Mouse (Mus musculus): ENCODE results near the gene Amotl1. TPM values are rescaled to one million over a fixed set of nuclear protein-coding genes. Genes with fewer than 3 reads are reported as not detected.

Gene Amotl1
- total RNA-seq (2023): under 1 TPM; 0.09 to 0.47 TPM

DNA sequence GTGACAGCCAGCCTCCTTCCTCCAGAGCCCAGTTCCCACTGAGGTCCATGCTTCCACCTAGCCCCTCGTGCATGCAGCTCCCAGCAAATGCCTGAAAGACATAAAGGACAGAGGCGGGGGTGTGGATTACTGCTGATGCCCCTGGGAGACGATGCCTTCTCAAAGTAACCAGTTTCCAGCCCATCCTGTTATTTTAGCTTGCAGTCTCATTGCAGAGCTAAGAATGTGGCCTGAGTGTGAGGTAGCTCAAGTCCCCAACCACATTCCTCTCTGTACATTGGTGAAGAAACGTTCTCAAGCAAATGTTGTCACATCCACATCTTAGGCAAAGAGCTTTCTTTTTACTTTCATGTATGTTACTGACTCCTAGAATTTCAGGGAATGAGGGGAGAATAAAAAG, at the start of gene Amotl1:
TSS of gene Amotl1 (minus strand) at position 101 of the 400 bp plus-strand sequence.

DNA sequence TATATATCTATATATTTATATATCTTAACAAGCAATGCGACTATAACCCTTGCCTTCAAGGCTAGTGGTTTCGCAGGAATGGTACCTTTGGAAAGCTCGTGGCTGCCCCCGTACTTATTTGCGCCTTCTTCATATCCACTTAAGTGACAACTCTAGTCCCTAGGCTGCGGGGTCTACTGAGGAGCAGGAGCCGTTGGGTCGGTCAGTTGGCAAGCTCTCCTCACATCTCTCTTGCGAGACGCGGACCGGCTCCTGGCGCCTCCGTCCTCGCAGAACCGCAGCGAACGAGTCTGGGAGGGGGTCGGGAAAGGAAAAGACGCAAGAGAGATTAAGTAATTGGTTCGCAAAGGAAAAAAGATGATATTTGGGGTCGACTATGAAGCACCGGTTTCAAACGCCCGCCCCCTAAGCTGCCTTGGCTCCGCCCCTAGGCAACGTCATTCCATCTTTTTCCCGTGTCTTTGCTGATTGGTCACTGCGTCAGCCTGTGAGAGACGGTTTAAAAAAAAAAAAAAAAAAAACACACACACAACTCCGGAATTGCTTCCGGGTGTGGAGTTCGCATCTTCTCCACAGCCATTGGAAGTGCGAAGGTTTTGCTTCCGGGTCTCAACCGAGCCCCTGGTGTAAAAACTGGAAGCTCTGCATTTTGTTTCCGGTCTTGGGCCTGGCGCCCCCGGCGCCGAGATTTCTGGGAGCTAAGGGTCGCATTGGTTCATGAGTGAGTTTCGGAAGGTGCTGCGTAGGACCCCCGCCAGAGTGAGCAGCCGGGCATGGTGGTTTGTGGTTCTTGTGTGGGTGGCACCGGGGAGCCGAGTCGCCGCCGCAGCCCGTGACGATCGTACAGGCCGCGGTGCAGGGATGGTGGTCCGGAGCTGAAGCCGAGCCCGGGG, 144.6 kb downstream of the Amotl1 start, which contains the start of the genes Kdm4d and Cwc15:
TSS of gene Kdm4d (minus strand) at position 460 of the 893 bp plus-strand sequence.
TSS of gene Cwc15 (plus strand) at position 595 of the 893 bp plus-strand sequence.

Other genes starting within 250 kb of the Amotl1 start
- under 1 TPM in 1 of 2 experiments, not detected in 1; 0.33 TPM for gene Kdm4d, start 144.6 kb downstream of the Amotl1 start, total RNA-seq (2023)
- gene Cwc15, start 144.4 kb downstream of the Amotl1 start, total RNA-seq (2023): 100 to 1,000 TPM; 105 to 106 TPM
- under 1 TPM in 1 of 2 experiments, not detected in 1; 0.33 TPM for gene Piwil4, start 95.7 kb upstream of the Amotl1 start, total RNA-seq (2023)
- 10 to 100 TPM; 19.8 to 21.0 TPM for gene Fut4, start 107.3 kb upstream of the Amotl1 start, total RNA-seq (2023)
- gene 1700012B09Rik, start 126.0 kb upstream of the Amotl1 start, total RNA-seq (2023): not detected
- 10 to 100 TPM; 30.7 to 31.9 TPM for gene Mre11a, start 139.6 kb upstream of the Amotl1 start, total RNA-seq (2023)
- gene Ankrd49, start 139.8 kb upstream of the Amotl1 start, total RNA-seq (2023): 10 to 100 TPM; 24.3 to 26.0 TPM
- under 1 TPM; 0.47 to 0.55 TPM for gene Gpr83, start 215.2 kb upstream of the Amotl1 start, total RNA-seq (2023)

Measured in monocyte, adult 59 days (primary cell).